Mouse (Mus musculus): Measurements from ENCODE around the gene Fbxo34. TPM values are rescaled to one million over a fixed set of nuclear protein-coding genes. Genes with fewer than 3 reads are reported as not detected.

Gene Fbxo34
- polyA plus RNA-seq, 1 experiment from 2014 or later, result 18.1 TPM

DNA sequence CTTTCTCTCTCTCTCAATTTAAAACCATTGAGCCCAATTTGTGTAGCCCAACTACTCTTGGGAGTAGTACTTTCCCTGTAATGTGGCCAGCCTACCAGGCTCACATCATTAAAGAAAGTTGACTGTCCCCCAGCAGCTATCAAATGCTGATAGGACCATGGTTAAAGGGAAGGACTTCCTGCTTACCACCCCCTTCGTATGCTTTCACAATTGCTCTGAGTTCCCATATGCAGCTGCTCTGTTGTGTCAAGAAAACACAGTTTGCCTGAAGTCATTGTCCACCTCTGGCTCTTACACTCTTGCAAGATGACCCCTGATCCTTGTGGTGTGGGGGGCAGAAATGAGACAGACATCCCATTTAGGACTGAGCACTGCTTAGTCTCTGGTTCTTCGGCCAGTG is 5.3 kb upstream of the Fbxo34 start:
- TF ChIP-seq EP300 (IDR thresholded peaks at IDR 0.05), result no peak
- TF ChIP-seq CTCF (IDR thresholded peaks at IDR 0.05), result no peak
- H3K9ac ChIP-seq (replicated peaks; ENCODE audit: low read depth), result no peak overlapping the region
- H3K4me1 ChIP-seq (ENCODE audit: insufficient read depth, low read depth, low read length), result no peaks in the 10 kb centered on the region
- H3K9me3 ChIP-seq (ENCODE audit: low read length), result no peaks in the 10 kb centered on the region
- ATAC-seq (no peak), DNase-seq (ENCODE audit: low spot score) (no peak)
- no peaks in the 10 kb centered on the region for H3K36me3 ChIP-seq (ENCODE audit: insufficient read depth, low read length)
- no peaks in the 10 kb centered on the region for H3K27me3 ChIP-seq (replicated peaks; ENCODE audit: insufficient read depth, low read length)
- WGBS, result 61% methylated on average over 2 of the region's 2 CpGs
- no peak overlapping the region for H3K4me3 ChIP-seq (ENCODE audit: low read depth, low read length)
- no peak overlapping the region for H3K4me2 ChIP-seq (replicated peaks; ENCODE audit: low read depth, low read length)
- no peak overlapping the region for H3K27ac ChIP-seq (ENCODE audit: low read length)

DNA sequence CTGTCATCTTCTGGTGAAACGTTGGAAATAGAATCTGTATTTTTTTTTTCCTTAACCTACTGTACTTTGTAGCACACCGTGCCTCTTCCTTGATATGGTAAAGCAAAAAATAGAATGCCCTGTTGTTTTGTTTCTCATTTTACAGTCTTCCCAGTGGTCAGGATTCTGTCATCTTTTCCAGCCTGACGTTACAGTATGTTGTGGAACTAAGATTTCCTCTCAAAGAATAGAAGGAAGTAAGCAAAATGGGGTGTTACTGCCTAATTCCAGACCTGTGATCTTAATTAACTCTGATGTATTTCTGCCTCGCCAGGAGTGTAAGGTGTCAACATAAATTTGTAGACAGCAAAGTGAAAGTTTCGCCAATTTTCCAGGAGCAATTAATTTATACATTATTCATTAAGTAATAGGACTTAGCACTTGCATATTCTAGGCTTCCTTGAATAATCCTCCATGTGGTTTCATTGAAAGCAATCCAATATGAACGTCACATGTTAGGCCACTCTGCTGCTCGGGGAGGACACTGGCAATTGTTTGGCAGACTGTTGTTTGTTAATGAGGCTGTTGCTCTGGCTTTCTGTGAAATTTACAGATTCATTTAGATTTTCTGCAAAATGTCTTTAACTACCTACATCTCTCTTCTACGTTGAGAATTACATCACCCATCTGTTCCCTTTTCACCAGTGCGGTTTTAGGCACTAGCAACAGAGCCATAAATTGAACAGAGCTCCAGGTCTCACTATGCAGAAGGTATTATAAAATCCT is 4.7 kb upstream of the Fbxo34 start:
- DNase-seq (ENCODE audit: low spot score) (no peak), ATAC-seq (no peak)
- Histone ChIP-seq H3K4me1 (ENCODE audit: insufficient read depth, low read depth, low read length) (no peaks in the 10 kb centered on the region), H3K4me2 (replicated peaks; ENCODE audit: low read depth, low read length) (no peak overlapping the region), H3K9me3 (ENCODE audit: low read length) (no peaks in the 10 kb centered on the region), H3K27me3 (replicated peaks; ENCODE audit: insufficient read depth, low read length) (no peaks in the 10 kb centered on the region), H3K36me3 (ENCODE audit: insufficient read depth, low read length) (no peaks in the 10 kb centered on the region), H3K27ac (ENCODE audit: low read length) (no peak overlapping the region), H3K4me3 (ENCODE audit: low read depth, low read length) (no peak overlapping the region), H3K9ac (replicated peaks; ENCODE audit: low read depth) (no peak overlapping the region)
- no peak for TF ChIP-seq CTCF (IDR thresholded peaks at IDR 0.05)
- TF ChIP-seq EP300 (IDR thresholded peaks at IDR 0.05), result no peak
- WGBS, result 54% methylated on average over 9 of the region's 9 CpGs

DNA sequence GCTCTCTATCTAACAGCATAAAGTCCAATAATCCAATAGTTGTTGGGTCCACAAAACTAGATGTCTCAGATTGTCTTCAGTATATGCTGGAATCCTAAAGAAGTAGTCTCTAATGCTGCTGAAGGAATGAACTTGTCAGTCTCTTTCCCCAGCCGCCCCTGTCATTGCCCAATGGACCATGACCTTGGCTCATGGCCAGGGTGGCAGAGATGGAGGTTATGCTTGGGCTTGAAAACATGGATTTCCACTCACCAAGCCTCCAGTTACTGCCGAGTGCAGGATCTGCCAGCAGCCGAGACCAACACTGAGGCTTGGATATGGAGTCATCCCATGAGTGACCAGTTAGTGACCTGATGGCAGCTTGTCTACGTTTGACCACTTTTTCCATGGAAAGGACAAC is 9.3 kb downstream of the Fbxo34 start:
- H3K4me1 ChIP-seq (ENCODE audit: insufficient read depth, low read depth, low read length), result no peaks in the 10 kb centered on the region
- WGBS, result 58% methylated on average over 4 of the region's 4 CpGs
- no peak for DNase-seq (ENCODE audit: low spot score)
- no peak overlapping the region for H3K4me2 ChIP-seq (replicated peaks; ENCODE audit: low read depth, low read length)
- no peak for ATAC-seq
- no peak overlapping the region for H3K27ac ChIP-seq (ENCODE audit: low read length)
- H3K9me3 ChIP-seq (ENCODE audit: low read length), result no peaks in the 10 kb centered on the region
- H3K4me3 ChIP-seq (ENCODE audit: low read depth, low read length), result no peak overlapping the region
- TF ChIP-seq EP300 (IDR thresholded peaks at IDR 0.05) (no peak), CTCF (IDR thresholded peaks at IDR 0.05) (no peak)
- no peaks in the 10 kb centered on the region for H3K36me3 ChIP-seq (ENCODE audit: insufficient read depth, low read length)
- no peaks in the 10 kb centered on the region for H3K27me3 ChIP-seq (replicated peaks; ENCODE audit: insufficient read depth, low read length)
- no peak overlapping the region for H3K9ac ChIP-seq (replicated peaks; ENCODE audit: low read depth)

DNA sequence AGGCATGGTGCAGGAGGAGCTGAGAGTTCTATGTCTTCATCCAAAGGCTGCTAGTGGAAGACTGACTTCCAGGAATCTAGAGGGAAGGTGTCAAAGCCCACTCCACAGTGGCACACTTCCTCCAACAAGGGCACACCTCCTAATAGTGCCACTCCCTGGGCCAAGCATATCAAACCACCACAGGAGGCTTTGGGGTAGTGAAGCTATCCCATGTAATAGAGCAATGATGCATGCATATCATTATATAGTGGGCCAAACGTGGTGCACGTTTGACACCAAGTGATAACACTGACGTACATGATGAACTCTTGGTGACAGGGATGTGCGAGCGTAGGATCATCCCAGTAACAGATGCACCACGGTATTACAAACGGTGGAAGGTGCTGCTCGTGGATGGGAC is 11.8 kb downstream of the Fbxo34 start:
- no peak for DNase-seq (ENCODE audit: low spot score)
- Histone ChIP-seq H3K36me3 (ENCODE audit: insufficient read depth, low read length) (no peaks in the 10 kb centered on the region), H3K9ac (replicated peaks; ENCODE audit: low read depth) (no peak overlapping the region), H3K4me2 (replicated peaks; ENCODE audit: low read depth, low read length) (no peak overlapping the region), H3K27me3 (replicated peaks; ENCODE audit: insufficient read depth, low read length) (no peaks in the 10 kb centered on the region), H3K4me3 (ENCODE audit: low read depth, low read length) (no peak overlapping the region), H3K27ac (ENCODE audit: low read length) (no peak overlapping the region), H3K9me3 (ENCODE audit: low read length) (no peaks in the 10 kb centered on the region), H3K4me1 (ENCODE audit: insufficient read depth, low read depth, low read length) (no peaks in the 10 kb centered on the region)
- WGBS, result 80% methylated on average over 8 of the region's 8 CpGs
- no peak for TF ChIP-seq EP300 (IDR thresholded peaks at IDR 0.05)
- TF ChIP-seq CTCF (IDR thresholded peaks at IDR 0.05), result no peak
- no peak for ATAC-seq

DNA sequence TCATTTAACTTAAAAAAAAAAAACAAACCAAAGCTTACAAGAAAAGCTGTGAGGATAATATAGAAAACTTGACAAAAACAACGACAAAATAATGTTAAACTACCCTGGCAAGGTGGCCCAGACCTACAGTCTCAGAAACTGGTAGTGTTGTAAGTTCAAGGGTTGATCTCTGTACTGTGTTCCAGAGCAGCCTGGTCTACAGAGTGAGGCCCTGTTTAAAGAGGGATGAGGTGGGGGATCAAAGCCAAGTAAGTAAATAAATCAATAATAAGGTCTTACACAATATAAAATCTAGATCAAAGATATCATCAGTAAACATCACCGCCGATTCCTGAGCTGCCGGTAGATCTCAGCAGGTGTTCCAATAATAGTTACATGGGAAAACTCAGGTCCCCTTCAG is 12.2 kb downstream of the Fbxo34 start:
- 44% methylated on average over 4 of the region's 4 CpGs for WGBS
- Histone ChIP-seq H3K9ac (replicated peaks; ENCODE audit: low read depth) (no peak overlapping the region), H3K27me3 (replicated peaks; ENCODE audit: insufficient read depth, low read length) (no peaks in the 10 kb centered on the region), H3K9me3 (ENCODE audit: low read length) (no peaks in the 10 kb centered on the region), H3K4me3 (ENCODE audit: low read depth, low read length) (no peak overlapping the region), H3K4me2 (replicated peaks; ENCODE audit: low read depth, low read length) (no peak overlapping the region), H3K36me3 (ENCODE audit: insufficient read depth, low read length) (no peaks in the 10 kb centered on the region), H3K27ac (ENCODE audit: low read length) (no peak overlapping the region), H3K4me1 (ENCODE audit: insufficient read depth, low read depth, low read length) (no peaks in the 10 kb centered on the region)
- TF ChIP-seq EP300 (IDR thresholded peaks at IDR 0.05), result no peak
- no peak for TF ChIP-seq CTCF (IDR thresholded peaks at IDR 0.05)
- DNase-seq (ENCODE audit: low spot score), result no peak
- no peak for ATAC-seq

DNA sequence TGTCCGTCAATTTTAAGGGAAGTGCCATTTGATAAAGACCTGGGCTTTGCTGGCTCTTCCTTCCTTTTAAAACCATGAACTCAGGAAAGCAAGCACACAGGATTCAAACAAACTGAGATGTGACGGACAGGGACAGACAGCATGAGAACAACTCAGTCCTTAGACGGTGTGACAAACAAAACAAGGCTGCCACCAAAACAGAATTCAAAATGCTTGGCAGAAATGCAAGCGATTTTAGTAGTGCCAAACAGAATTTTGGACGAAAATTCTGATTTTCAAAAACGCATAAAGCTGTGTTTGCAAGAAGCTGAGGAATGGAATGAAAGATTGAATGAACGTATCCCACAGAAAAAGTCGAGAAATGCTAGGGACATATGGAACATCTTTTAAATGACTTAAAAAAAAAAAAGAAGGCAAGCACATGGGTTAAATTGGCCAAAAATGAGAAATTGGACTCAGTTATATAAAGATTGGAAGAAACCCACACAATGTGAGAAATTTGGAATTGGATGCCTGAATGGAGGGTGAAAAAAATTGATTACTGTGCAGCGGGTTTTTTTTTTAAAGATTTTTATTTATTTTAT is 12.7 kb downstream of the Fbxo34 start:
- Histone ChIP-seq H3K4me1 (ENCODE audit: insufficient read depth, low read depth, low read length) (no peaks in the 10 kb centered on the region), H3K36me3 (ENCODE audit: insufficient read depth, low read length) (no peaks in the 10 kb centered on the region), H3K27me3 (replicated peaks; ENCODE audit: insufficient read depth, low read length) (no peaks in the 10 kb centered on the region), H3K4me3 (ENCODE audit: low read depth, low read length) (no peak overlapping the region), H3K27ac (ENCODE audit: low read length) (no peak overlapping the region), H3K9me3 (ENCODE audit: low read length) (no peaks in the 10 kb centered on the region), H3K9ac (replicated peaks; ENCODE audit: low read depth) (no peak overlapping the region), H3K4me2 (replicated peaks; ENCODE audit: low read depth, low read length) (no peak overlapping the region)
- ATAC-seq (no peak), DNase-seq (ENCODE audit: low spot score) (no peak)
- TF ChIP-seq EP300 (IDR thresholded peaks at IDR 0.05) (no peak), CTCF (IDR thresholded peaks at IDR 0.05) (no peak)
- WGBS, result 58% methylated on average over 9 of the region's 9 CpGs

All from lung, postnatal 0 days (tissue).